In genomic region chrX:161635678-161636077, GRCm38 (mm10) we compare ENCODE assay signal across 8 mouse cellular contexts.
A peak's percentile ranks its signal among the peaks of the same experiment; 100 is the strongest.
DNase-seq lines count a peak whose midpoint lies in the region; TF ChIP-seq lines count a peak whose summit lies in the region.

No protein-coding gene starts in this region.

- TF ChIP-seq CTCF in kidney, adult 2 months (conservative IDR thresholded peaks at IDR 0.05; ENCODE audit: insufficient read depth, insufficient read length, low read depth, low read length) = no peak

- no peaks in the 10 kb centered on the region for H3K36me3 ChIP-seq in kidney, adult 2 months (ENCODE audit: control insufficient read depth, insufficient read depth, low read length)

- no peak for TF ChIP-seq POLR2A in kidney, adult 2 months (IDR thresholded peaks at IDR 0.05; ENCODE audit: low read depth, low read length)

- 23% methylated on average over 9 of the region's 9 CpGs for WGBS in kidney, adult 2 months

- intact Hi-C loops in left cerebral cortex, postnatal 14 days (cut with DNase I) = loop anchor here (5.0 kb wide), 1 partner anchor 147 kb away; no protein-coding TSS in a partner anchor

- no peaks in the 10 kb centered on the region for H3K27me3 ChIP-seq in kidney, adult 2 months (replicated peaks; ENCODE audit: control insufficient read depth, insufficient read depth, low read length)

- no peaks in the 10 kb centered on the region for H3K4me1 ChIP-seq in kidney, adult 2 months (ENCODE audit: control insufficient read depth, insufficient read depth, low read length)

- no peak overlapping the region for H3K4me3 ChIP-seq in kidney, adult 2 months (ENCODE audit: insufficient read depth, low read depth, low read length)

- peak; percentile 3 to 45 for DNase-seq in adrenal gland, adult (ENCODE audit: inconsistent age in 2 of 2, low spot score in 1 of 2)
- no peak for DNase-seq in adrenal gland, postnatal 25 days
- peak; percentile 0 for DNase-seq in kidney, adult 2 months
- no peak for DNase-seq in kidney, postnatal 36 days
- peak; percentile 1 for DNase-seq in lung, postnatal 10 days
- no peak for DNase-seq in lung, postnatal 36 days
- DNase-seq in left cerebral cortex, postnatal 14 days (ENCODE audit: low spot score in 2 of 2) = peak; percentile 14 to 18
- no peak for DNase-seq in spleen, postnatal 14 days (ENCODE audit: low spot score in 2 of 2)

- no peak overlapping the region for H3K27ac ChIP-seq in kidney, adult 2 months (ENCODE audit: insufficient read depth, low read depth, low read length)

Comparison
In these comparisons a context has a peak if more than half of its experiments do, and no peak if none do; other contexts are left out.
1. DNase-seq: peak in adrenal gland, adult (2 of 2), kidney, adult 2 months (single experiment), lung, postnatal 10 days (single experiment) and left cerebral cortex, postnatal 14 days (2 of 2); none in adrenal gland, postnatal 25 days (single experiment), kidney, postnatal 36 days (0 of 2), lung, postnatal 36 days (single experiment) and spleen, postnatal 14 days (0 of 2).